Mouse (Mus musculus) hindbrain, embryonic 12.5 days (tissue): ENCODE results near the gene Zkscan2. TPM values are rescaled to one million over a fixed set of nuclear protein-coding genes. Genes with fewer than 3 reads are reported as not detected.

Source experiments
- ATAC-seq: fragments of 200-750 bp; cut with Nextera tagmentation; 2 replicates; pipeline ENCODE4 v1.8.0; 2017; ENCODE audit warnings: moderate TSS enrichment; ENCODE audit not compliant: low FRiP score
- H3K27ac ChIP-seq: fragments of 300-500 bp; sonication (generic); 2 replicates; pipeline ENCODE4 v1.5.1; 2016; ENCODE audit warnings: mild to moderate bottlenecking
- H3K27me3 ChIP-seq: fragments of 300-500 bp; sonication (generic); 2 replicates; pipeline ENCODE4 v1.6.1; 2016; ENCODE audit warnings: mild to moderate bottlenecking
- H3K36me3 ChIP-seq: fragments of 300-500 bp; sonication (generic); 2 replicates; pipeline ENCODE4 v1.6.1; 2016; ENCODE audit warnings: mild to moderate bottlenecking
- H3K4me1 ChIP-seq: fragments of 300-500 bp; sonication (generic); 2 replicates; pipeline ENCODE4 v1.6.1; 2016
- H3K4me2 ChIP-seq: fragments of 300-500 bp; sonication (generic); replicated peaks from 2 replicates; pipeline ENCODE4 v1.6.1; 2016; ENCODE audit warnings: mild to moderate bottlenecking
- H3K4me3 ChIP-seq: fragments of 300-500 bp; sonication (generic); 2 replicates; pipeline ENCODE4 v1.5.1; 2016; ENCODE audit warnings: mild to moderate bottlenecking
- H3K9ac ChIP-seq: fragments of 300-500 bp; sonication (generic); 2 replicates; pipeline ENCODE4 v1.6.1; 2016; ENCODE audit warnings: mild to moderate bottlenecking, moderate library complexity
- H3K9me3 ChIP-seq: fragments of 300-500 bp; sonication (generic); replicated peaks from 2 replicates; pipeline ENCODE4 v1.6.1; 2016; ENCODE audit warnings: mild to moderate bottlenecking
- WGBS: fragments of 180-500 bp; shearing (Covaris S2); methylation state at CpG from one replicate; pipeline ENCODE4 v1.1.7; 2016; 5-methylcytosine and 5-hydroxymethylcytosine counted together
- polyA plus RNA-seq: library from polyadenylated mRNA; unstranded; fragments of >200 nt; fragmentation: Nextera tagmentation; extraction: Ambion mirVana; gene quantifications from 2 replicates; pipeline ENCODE4 v1.2.1, GENCODE M21; 2016

Zkscan2 gene
- polyA plus RNA-seq = 11.2 and 12.1 TPM in 2 replicates

GRCm38 (mm10) chr7:123500239-123501219 lies at the start of gene Zkscan2:
TSS of gene Zkscan2 (minus strand) at chr7:123500449.
- WGBS = 2% methylated on average over 64 of the region's 71 CpGs
- Histone ChIP-seq H3K36me3 (peaks cover 12% of the 10 kb centered on the region), H3K4me3 (peak within 1 kb of the TSS; percentile 75), H3K4me2 (peak within 1 kb of the TSS; percentile 89), H3K27me3 (no peaks in the 10 kb centered on the region), H3K4me1 (peaks cover 22% of the 10 kb centered on the region), H3K9me3 (no peaks in the 10 kb centered on the region), H3K27ac (peak within 1 kb of the TSS; percentile 93), H3K9ac (peak within 1 kb of the TSS; percentile 88)
- peak; percentile 96 for ATAC-seq

DNA sequence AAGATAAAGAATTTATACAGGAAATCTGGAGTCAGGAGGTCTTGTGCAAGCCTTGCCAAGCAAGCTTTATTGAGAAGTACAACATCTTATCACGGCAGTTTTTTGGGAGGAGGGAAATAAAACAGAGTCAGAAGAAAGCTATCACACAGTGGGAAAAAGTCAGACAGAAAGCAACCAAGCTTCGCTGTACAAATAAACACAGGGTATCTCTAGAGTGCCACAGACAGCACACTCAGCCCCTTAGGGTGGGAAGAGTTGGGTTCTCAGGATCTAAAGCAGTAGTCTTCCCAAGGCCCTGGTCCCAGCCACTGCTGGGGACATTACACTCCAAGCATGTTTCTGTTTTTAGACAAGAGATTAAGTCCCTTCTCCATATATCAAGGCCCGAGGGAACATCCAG lies 28.9 kb upstream of the Zkscan2 start:
- H3K36me3 ChIP-seq = no peaks in the 10 kb centered on the region

DNA sequence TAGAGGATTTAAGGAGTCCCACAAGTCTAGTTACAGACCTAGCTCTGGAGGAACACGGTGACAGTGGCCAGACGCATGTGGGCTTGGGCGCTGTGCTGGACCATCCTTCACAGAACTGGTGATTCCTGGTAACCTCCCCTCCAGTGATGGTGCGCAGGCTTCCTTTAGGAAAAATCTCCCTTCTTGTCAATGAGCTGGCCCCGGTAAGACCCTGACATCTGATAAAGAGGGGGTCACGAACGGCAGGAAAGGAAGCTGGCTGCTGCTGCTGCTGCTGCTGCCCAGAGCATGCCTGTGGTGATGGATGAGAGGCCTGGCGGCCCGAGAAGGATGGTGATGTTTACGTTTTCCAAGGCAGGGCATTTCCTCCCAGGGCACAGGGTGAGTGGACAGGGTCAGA lies 25.5 kb upstream of the Zkscan2 start:
- H3K36me3 ChIP-seq = no peaks in the 10 kb centered on the region
- H3K4me3 ChIP-seq = no peak overlapping the region
- no peaks in the 10 kb centered on the region for H3K9me3 ChIP-seq
- H3K27ac ChIP-seq = no peak overlapping the region
- no peak for ATAC-seq
- 42% methylated on average over 10 of the region's 10 CpGs for WGBS
- H3K4me1 ChIP-seq = no peaks in the 10 kb centered on the region; the same call in 1 of the 2 replicates
- no peak overlapping the region for H3K4me2 ChIP-seq
- H3K9ac ChIP-seq = no peak overlapping the region
- no peaks in the 10 kb centered on the region for H3K27me3 ChIP-seq

More for the DNA sequence above, 28.9 kb upstream of the Zkscan2 start:
- Histone ChIP-seq H3K4me1 (no peaks in the 10 kb centered on the region; the same call in 1 of the 2 replicates), H3K4me3 (no peak overlapping the region), H3K4me2 (no peak overlapping the region), H3K9me3 (no peaks in the 10 kb centered on the region), H3K27ac (no peak overlapping the region), H3K27me3 (no peaks in the 10 kb centered on the region), H3K9ac (no peak overlapping the region)
- WGBS = 83% methylated on average over 3 of the region's 3 CpGs
- no peak for ATAC-seq

GRCm38 (mm10) chr7:123524218-123524861 lies 24.1 kb upstream of the Zkscan2 start:
- no peak overlapping the region for H3K9ac ChIP-seq
- no peaks in the 10 kb centered on the region; the same call in 1 of the 2 replicates for H3K4me1 ChIP-seq
- WGBS = 22% methylated on average over 8 of the region's 8 CpGs
- peak; percentile 52; the same call in 1 of the 2 replicates for ATAC-seq
- no peaks in the 10 kb centered on the region for H3K9me3 ChIP-seq
- no peaks in the 10 kb centered on the region for H3K27me3 ChIP-seq
- no peak overlapping the region for H3K4me3 ChIP-seq
- no peaks in the 10 kb centered on the region for H3K36me3 ChIP-seq
- H3K27ac ChIP-seq = no peak overlapping the region
- 0 out of 2 replicates have a peak overlapping the region, but pooled peaks have one; percentile 2 for H3K4me2 ChIP-seq

DNA sequence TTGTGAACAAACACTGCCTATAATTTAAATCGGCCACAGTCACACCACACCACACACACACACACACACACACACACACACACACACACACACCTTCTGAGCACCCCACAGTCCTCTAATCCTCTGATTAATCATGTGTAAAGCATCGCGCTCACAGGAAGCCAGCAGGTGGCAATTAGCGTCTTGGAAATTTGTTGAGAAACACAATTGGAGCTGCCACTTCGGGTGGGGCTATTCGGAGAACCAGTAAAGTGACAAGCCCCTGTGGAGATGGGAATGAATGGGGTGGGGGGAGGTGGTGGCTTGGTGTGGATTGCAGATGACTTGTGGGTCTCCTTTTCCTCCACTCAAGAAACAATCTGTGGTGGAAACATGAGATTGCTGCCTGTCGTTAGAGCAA lies 7.7 kb upstream of the Zkscan2 start:
- Histone ChIP-seq H3K9ac (no peak overlapping the region), H3K27me3 (no peaks in the 10 kb centered on the region), H3K4me1 (no peaks in the 10 kb centered on the region), H3K9me3 (peaks cover 9% of the 10 kb centered on the region; the same call in 1 of the 2 replicates), H3K4me3 (no peak overlapping the region), H3K4me2 (no peak overlapping the region), H3K36me3 (no peaks in the 10 kb centered on the region), H3K27ac (no peak overlapping the region)
- WGBS = 76% methylated on average over 7 of the region's 7 CpGs
- ATAC-seq = no peak

- peaks cover 18% of the 10 kb centered on the region for H3K4me1 ChIP-seq
- no peaks in the 10 kb centered on the region for H3K36me3 ChIP-seq
- no peaks in the 10 kb centered on the region for H3K27me3 ChIP-seq
- H3K4me2 ChIP-seq = no peak overlapping the region
- H3K9me3 ChIP-seq = peaks cover 9% of the 10 kb centered on the region; the same call in 1 of the 2 replicates
- no peak for ATAC-seq
- no peak overlapping the region for H3K4me3 ChIP-seq
- no peak overlapping the region for H3K9ac ChIP-seq
- H3K27ac ChIP-seq = no peak overlapping the region
- 48% methylated on average over 1 of the region's 1 CpGs for WGBS
These were observed 3.1 kb upstream of the Zkscan2 start for GRCm38 (mm10) chr7:123503358-123503757.

DNA sequence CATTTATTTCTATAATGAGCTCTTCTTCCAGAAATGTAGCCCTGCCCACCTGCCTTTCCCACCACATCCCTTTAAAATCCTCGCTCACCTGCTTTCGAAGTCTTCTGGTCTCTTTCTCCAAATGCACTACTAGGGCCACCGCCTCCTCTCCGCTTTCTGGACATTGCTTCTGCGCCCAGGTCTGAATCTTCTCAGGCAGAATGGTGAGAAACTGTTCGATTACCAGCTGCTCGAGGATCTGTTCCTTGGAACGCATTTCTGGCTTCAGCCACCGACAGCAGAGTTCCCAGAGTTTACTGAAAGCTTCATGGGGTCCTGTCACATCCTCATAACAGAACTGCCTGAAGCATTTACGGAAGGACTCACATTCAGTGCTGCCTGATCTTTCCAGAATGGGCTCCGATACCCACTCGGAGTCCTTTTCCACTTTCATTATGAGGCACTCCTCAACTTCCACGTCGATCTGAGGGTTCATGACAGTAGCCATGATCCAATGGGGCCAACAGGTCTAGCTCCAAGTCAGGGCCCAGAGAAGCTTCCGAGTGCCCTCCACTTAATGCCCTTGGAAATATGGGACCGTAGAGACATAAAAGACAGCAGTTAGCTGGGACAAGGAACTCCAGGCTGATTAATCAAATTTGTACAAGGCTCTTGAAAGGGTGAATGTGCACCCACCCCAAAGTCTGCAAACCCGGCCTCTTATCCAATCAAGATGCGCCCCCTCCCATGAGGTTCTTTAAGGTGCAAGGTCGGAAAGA lies 589 bp downstream of the Zkscan2 start:
- Histone ChIP-seq H3K9me3 (no peaks in the 10 kb centered on the region), H3K27me3 (no peaks in the 10 kb centered on the region), H3K4me3 (peak overlapping the region; percentile 75), H3K36me3 (peaks cover 21% of the 10 kb centered on the region), H3K9ac (peak overlapping the region; percentile 88), H3K4me1 (peaks cover 22% of the 10 kb centered on the region), H3K4me2 (peak overlapping the region; percentile 89), H3K27ac (peak overlapping the region; percentile 93)
- WGBS = 39% methylated on average over 19 of the region's 19 CpGs
- ATAC-seq = peak; percentile 33

DNA sequence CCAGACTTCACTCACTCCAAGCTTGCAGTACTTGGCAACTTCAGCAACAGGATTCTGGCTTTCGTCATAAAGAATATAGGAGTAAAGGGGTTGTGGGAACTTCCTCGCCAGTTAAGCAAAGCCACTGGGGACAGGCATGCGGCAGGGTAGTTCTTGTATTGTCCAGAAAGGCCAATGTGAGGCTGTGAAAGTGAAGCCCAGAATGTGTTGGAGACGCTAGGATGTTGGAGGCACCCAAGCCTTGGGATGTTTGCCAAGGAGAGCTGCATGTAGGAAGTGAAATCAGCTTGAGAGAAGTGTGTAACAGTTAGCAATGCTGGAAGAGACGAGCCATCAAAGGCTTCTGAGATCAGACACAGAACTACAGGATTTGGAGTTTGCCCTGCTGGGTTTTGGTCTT lies 12.5 kb downstream of the Zkscan2 start:
- 89% methylated on average over 5 of the region's 5 CpGs for WGBS
- Histone ChIP-seq H3K27ac (no peak overlapping the region), H3K4me2 (no peak overlapping the region), H3K4me1 (no peaks in the 10 kb centered on the region), H3K36me3 (peaks cover 37% of the 10 kb centered on the region), H3K9ac (no peak overlapping the region), H3K4me3 (no peak overlapping the region), H3K27me3 (no peaks in the 10 kb centered on the region), H3K9me3 (no peaks in the 10 kb centered on the region)
- no peak for ATAC-seq

DNA sequence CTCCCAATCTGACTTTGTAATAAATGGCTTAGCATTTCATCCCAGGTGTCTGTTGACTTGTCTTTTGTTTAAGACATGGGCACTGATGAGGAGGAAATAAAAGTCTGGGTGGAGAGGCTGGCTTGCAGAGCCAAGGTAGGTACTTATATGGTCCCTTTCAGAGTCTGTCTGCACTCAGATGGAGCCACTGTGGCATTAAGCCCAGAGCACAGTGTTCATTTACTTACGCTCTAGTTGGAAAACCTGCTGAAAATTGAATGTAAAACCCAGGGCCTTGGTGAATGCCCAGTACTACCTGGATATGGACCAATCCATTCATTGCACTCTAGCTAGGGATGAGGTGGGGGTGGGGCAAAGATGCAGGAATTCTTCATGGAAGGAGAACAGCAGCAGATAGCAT lies 32.3 kb downstream of the Zkscan2 start:
- H3K4me1 ChIP-seq = no peaks in the 10 kb centered on the region
- WGBS = 93% methylated on average over 1 of the region's 1 CpGs
- no peak overlapping the region for H3K9ac ChIP-seq
- H3K9me3 ChIP-seq = 0 out of 2 replicates have a peak, but pooled peaks cover 5% of the 10 kb centered on the region
- ATAC-seq = no peak
- no peak overlapping the region for H3K4me2 ChIP-seq
- H3K36me3 ChIP-seq = no peaks in the 10 kb centered on the region
- H3K27ac ChIP-seq = no peak overlapping the region
- H3K27me3 ChIP-seq = no peaks in the 10 kb centered on the region
- H3K4me3 ChIP-seq = no peak overlapping the region

- Histone ChIP-seq H3K4me1 (no peaks in the 10 kb centered on the region), H3K9ac (no peak overlapping the region), H3K4me3 (no peak overlapping the region), H3K4me2 (no peak overlapping the region), H3K27me3 (no peaks in the 10 kb centered on the region), H3K27ac (no peak overlapping the region), H3K9me3 (no peaks in the 10 kb centered on the region), H3K36me3 (no peaks in the 10 kb centered on the region)
- WGBS = 38% methylated on average over 6 of the region's 6 CpGs
- peak; percentile 71; the same call in 1 of the 2 replicates for ATAC-seq
These were observed 34.4 kb downstream of the Zkscan2 start for GRCm38 (mm10) chr7:123465692-123466387.

DNA sequence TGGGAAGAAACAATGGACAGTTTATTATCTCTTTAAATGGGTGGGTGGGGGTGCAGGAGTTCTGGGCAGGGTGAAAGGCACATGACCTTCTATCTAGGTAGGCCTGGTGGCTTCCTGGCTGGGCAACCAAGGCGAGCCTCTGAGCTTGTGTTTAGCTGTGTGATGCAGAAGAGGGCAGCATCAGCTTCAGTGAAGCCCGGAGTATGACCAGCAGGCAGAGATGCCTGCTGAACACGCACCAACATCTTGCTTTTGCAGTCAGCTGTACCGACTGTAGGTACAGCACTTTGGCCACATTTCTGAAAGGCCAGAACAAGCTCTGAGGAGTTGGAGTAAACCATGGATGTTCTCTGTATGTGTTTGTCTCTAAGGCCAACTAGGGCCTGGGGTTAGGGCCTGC lies 36.7 kb downstream of the Zkscan2 start:
- 85% methylated on average over 4 of the region's 4 CpGs for WGBS

More for the DNA sequence above, 36.7 kb downstream of the Zkscan2 start:
- no peak overlapping the region for H3K27ac ChIP-seq
- H3K36me3 ChIP-seq = no peaks in the 10 kb centered on the region
- no peak overlapping the region for H3K4me3 ChIP-seq
- H3K9ac ChIP-seq = no peak overlapping the region
- H3K9me3 ChIP-seq = no peaks in the 10 kb centered on the region
- no peaks in the 10 kb centered on the region for H3K27me3 ChIP-seq
- ATAC-seq = no peak
- H3K4me2 ChIP-seq = no peak overlapping the region
- H3K4me1 ChIP-seq = no peaks in the 10 kb centered on the region
